Mouse (Mus musculus): ENCODE data around the gene Pacs1. TPM values are rescaled to one million over a fixed set of nuclear protein-coding genes. Genes with fewer than 3 reads are reported as not detected.
"Not testable (repeated sequence)": the region's sequence is repeated elsewhere in the genome, so short reads cannot be mapped to it uniquely, and the experiment has no call there.

Gene Pacs1
- polyA plus RNA-seq, 1 experiment from 2014 or later, result 4.6 TPM

DNA sequence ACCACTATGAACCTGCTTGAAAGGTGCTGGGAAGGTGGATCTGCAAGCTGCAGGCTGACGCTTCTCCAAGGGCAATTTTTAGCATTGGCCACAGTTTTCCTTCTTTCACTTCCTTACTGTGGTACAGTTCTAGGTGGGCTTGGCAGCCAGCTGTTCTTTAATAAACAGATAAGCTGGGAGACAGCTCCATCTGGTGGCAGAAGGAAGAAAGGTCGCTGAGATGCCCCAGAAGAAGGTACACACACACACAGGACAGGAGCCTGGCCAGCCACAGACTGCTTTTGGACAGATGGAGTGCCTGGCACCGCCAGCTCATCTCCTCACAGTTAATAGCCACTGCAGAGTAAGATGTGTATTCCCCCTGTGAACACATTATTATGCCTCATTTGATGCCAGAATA, 121.6 kb downstream of the Pacs1 start:
- Histone ChIP-seq H3K4me3 (ENCODE audit: low read depth, low read length) (no peak overlapping the region), H3K4me2 (replicated peaks; ENCODE audit: low read depth) (no peak overlapping the region), H3K9me3 (ENCODE audit: control insufficient read depth, low read length) (no peaks in the 10 kb centered on the region), H3K36me3 (ENCODE audit: control insufficient read depth, insufficient read depth, low read length) (no peaks in the 10 kb centered on the region), H3K27me3 (ENCODE audit: control insufficient read depth, insufficient read depth, low read length) (no peaks in the 10 kb centered on the region), H3K9ac (ENCODE audit: low read length) (no peak overlapping the region), H3K4me1 (replicated peaks; ENCODE audit: control insufficient read depth, insufficient read depth) (no peaks in the 10 kb centered on the region), H3K27ac (replicated peaks) (no peak overlapping the region)
- DNase-seq (ENCODE audit: low spot score) (peak; percentile 43), ATAC-seq (ENCODE audit: low FRiP score, low TSS enrichment) (no peak)
- TF ChIP-seq EP300 (optimal IDR thresholded peaks at IDR 0.05) (no peak), CTCF (IDR thresholded peaks at IDR 0.05; ENCODE audit: low read depth) (peak; percentile 80)
- WGBS, result 37% methylated on average over 3 of the region's 3 CpGs

- no peak for ATAC-seq (ENCODE audit: low FRiP score, low TSS enrichment)
- WGBS, result 95% methylated on average over 6 of the region's 6 CpGs
- H3K9me3 ChIP-seq (ENCODE audit: control insufficient read depth, low read length), result no peaks in the 10 kb centered on the region
- TF ChIP-seq CTCF (IDR thresholded peaks at IDR 0.05; ENCODE audit: low read depth), result no peak
- no peak for TF ChIP-seq EP300 (optimal IDR thresholded peaks at IDR 0.05)
- H3K4me2 ChIP-seq (replicated peaks; ENCODE audit: low read depth), result no peak overlapping the region
- no peaks in the 10 kb centered on the region for H3K4me1 ChIP-seq (replicated peaks; ENCODE audit: control insufficient read depth, insufficient read depth)
- H3K27me3 ChIP-seq (ENCODE audit: control insufficient read depth, insufficient read depth, low read length), result no peaks in the 10 kb centered on the region
- no peak overlapping the region for H3K27ac ChIP-seq (replicated peaks)
- no peaks in the 10 kb centered on the region for H3K36me3 ChIP-seq (ENCODE audit: control insufficient read depth, insufficient read depth, low read length)
- H3K4me3 ChIP-seq (ENCODE audit: low read depth, low read length), result no peak overlapping the region
- DNase-seq (ENCODE audit: low spot score), result no peak
- no peak overlapping the region for H3K9ac ChIP-seq (ENCODE audit: low read length)
Observed at GRCm38 (mm10) chr19:5150358-5150757, 122.6 kb downstream of the Pacs1 start.

DNA sequence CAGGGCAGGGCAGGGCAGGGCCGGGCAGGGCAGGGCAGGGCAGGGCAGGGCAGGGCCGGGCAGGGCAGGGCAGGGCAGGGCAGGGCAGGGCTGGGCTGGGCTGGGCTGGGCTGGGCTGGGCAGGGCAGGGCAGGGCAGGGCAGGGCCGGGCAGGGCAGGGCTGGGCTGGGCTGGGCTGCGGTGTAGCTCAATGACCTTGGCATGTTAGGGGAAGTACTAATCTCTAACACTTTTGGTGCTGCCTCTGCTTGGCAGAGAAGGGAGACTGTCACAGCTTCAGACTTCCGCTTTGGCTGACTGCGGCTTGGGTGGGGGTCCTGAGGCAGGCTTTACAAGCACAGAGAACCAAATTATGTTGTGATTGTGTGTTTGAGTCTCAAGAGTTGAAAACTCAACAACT, 123.9 kb downstream of the Pacs1 start:
- peak; percentile 77 for ATAC-seq (ENCODE audit: low FRiP score, low TSS enrichment)
- H3K36me3 ChIP-seq (ENCODE audit: control insufficient read depth, insufficient read depth, low read length); H3K4me1 ChIP-seq (replicated peaks; ENCODE audit: control insufficient read depth, insufficient read depth); H3K9me3 ChIP-seq (ENCODE audit: control insufficient read depth, low read length); H3K4me3 ChIP-seq (ENCODE audit: low read depth, low read length); H3K27ac ChIP-seq (replicated peaks); H3K4me2 ChIP-seq (replicated peaks; ENCODE audit: low read depth); H3K9ac ChIP-seq (ENCODE audit: low read length); H3K27me3 ChIP-seq (ENCODE audit: control insufficient read depth, insufficient read depth, low read length): not testable (repeated sequence)
- DNase-seq (ENCODE audit: low spot score), result peak; percentile 30
- WGBS, result 67% methylated on average over 5 of the region's 6 CpGs

DNA sequence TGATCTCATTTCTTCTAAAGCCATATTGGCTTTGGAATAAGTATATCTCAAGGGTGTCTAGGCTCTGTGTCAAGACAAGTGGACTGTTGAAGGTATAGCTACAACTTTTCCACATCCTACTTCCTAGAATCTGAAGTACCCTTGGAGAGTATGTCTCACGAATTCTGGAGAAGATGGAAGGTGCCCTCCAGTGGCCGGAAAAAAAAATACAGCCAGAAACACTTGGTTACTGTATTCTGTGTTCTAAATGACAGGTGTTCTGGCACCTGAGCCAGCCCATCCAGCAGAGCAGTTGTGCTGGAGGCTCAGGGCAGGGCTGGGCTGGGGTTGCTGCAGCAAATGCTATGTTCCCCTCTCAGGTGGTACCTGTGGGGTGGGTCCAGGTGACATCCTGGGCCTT, 133.3 kb downstream of the Pacs1 start:
- no peak overlapping the region for H3K4me2 ChIP-seq (replicated peaks; ENCODE audit: low read depth)
- no peaks in the 10 kb centered on the region for H3K9me3 ChIP-seq (ENCODE audit: control insufficient read depth, low read length)
- no peak overlapping the region for H3K9ac ChIP-seq (ENCODE audit: low read length)
- ATAC-seq (ENCODE audit: low FRiP score, low TSS enrichment), result peak; percentile 40
- DNase-seq (ENCODE audit: low spot score), result peak; percentile 71
- 8% methylated on average over 2 of the region's 2 CpGs for WGBS
- H3K36me3 ChIP-seq (ENCODE audit: control insufficient read depth, insufficient read depth, low read length), result peaks cover 12% of the 10 kb centered on the region
- no peaks in the 10 kb centered on the region for H3K4me1 ChIP-seq (replicated peaks; ENCODE audit: control insufficient read depth, insufficient read depth)
- TF ChIP-seq CTCF (IDR thresholded peaks at IDR 0.05; ENCODE audit: low read depth) (peak; percentile 82), EP300 (optimal IDR thresholded peaks at IDR 0.05) (no peak)
- H3K27me3 ChIP-seq (ENCODE audit: control insufficient read depth, insufficient read depth, low read length), result no peaks in the 10 kb centered on the region
- no peak overlapping the region for H3K27ac ChIP-seq (replicated peaks)
- no peak overlapping the region for H3K4me3 ChIP-seq (ENCODE audit: low read depth, low read length)

- Histone ChIP-seq H3K9me3 (ENCODE audit: control insufficient read depth, low read length) (no peaks in the 10 kb centered on the region), H3K4me2 (replicated peaks; ENCODE audit: low read depth) (no peak overlapping the region), H3K27me3 (ENCODE audit: control insufficient read depth, insufficient read depth, low read length) (no peaks in the 10 kb centered on the region), H3K9ac (ENCODE audit: low read length) (no peak overlapping the region), H3K4me3 (ENCODE audit: low read depth, low read length) (no peak overlapping the region), H3K4me1 (replicated peaks; ENCODE audit: control insufficient read depth, insufficient read depth) (no peaks in the 10 kb centered on the region), H3K27ac (replicated peaks) (no peak overlapping the region), H3K36me3 (ENCODE audit: control insufficient read depth, insufficient read depth, low read length) (peaks cover 2% of the 10 kb centered on the region; the same call in 1 of the 2 replicates)
- no peak for TF ChIP-seq EP300 (optimal IDR thresholded peaks at IDR 0.05)
- no peak for TF ChIP-seq CTCF (IDR thresholded peaks at IDR 0.05; ENCODE audit: low read depth)
- ATAC-seq (ENCODE audit: low FRiP score, low TSS enrichment), result no peak
- no peak for DNase-seq (ENCODE audit: low spot score)
- 77% methylated on average over 4 of the region's 4 CpGs for WGBS
Observed at GRCm38 (mm10) chr19:5131237-5131636, 141.7 kb downstream of the Pacs1 start.

- H3K4me3 ChIP-seq (ENCODE audit: low read depth, low read length), result no peak overlapping the region
- H3K9me3 ChIP-seq (ENCODE audit: control insufficient read depth, low read length), result no peaks in the 10 kb centered on the region
- no peaks in the 10 kb centered on the region for H3K27me3 ChIP-seq (ENCODE audit: control insufficient read depth, insufficient read depth, low read length)
- no peaks in the 10 kb centered on the region for H3K4me1 ChIP-seq (replicated peaks; ENCODE audit: control insufficient read depth, insufficient read depth)
- no peak for ATAC-seq (ENCODE audit: low FRiP score, low TSS enrichment)
- H3K36me3 ChIP-seq (ENCODE audit: control insufficient read depth, insufficient read depth, low read length), result no peaks in the 10 kb centered on the region
- H3K27ac ChIP-seq (replicated peaks), result no peak overlapping the region
- no peak overlapping the region for H3K9ac ChIP-seq (ENCODE audit: low read length)
- TF ChIP-seq CTCF (IDR thresholded peaks at IDR 0.05; ENCODE audit: low read depth) (peak; percentile 61), EP300 (optimal IDR thresholded peaks at IDR 0.05) (no peak)
- DNase-seq (ENCODE audit: low spot score), result no peak
- 38% methylated on average over 1 of the region's 1 CpGs for WGBS
- no peak overlapping the region for H3K4me2 ChIP-seq (replicated peaks; ENCODE audit: low read depth)
Observed at GRCm38 (mm10) chr19:5129770-5130169, 143.1 kb downstream of the Pacs1 start.
